Mouse (Mus musculus) myocyte (in vitro differentiated cells): Measurements from ENCODE around the gene Iqcb1.

Source experiments
- E2F4 ChIP-seq: IDR thresholded peaks from one replicate; pipeline ENCODE4 v1.6.1; 2011; ENCODE audit warnings: mild to moderate bottlenecking, control low read depth, moderate library complexity; ENCODE audit not compliant: insufficient read depth
- MAX ChIP-seq: IDR thresholded peaks from one replicate; pipeline ENCODE4 v1.6.1; 2011; ENCODE audit warnings: low read depth, mild to moderate bottlenecking, control low read depth
- MYOD1 ChIP-seq, 3 experiments: IDR thresholded peaks; one replicate each; pipeline ENCODE4 v1.6.1; 2011; ENCODE audit warnings: control low read depth in 2 of 3, low read depth in 2 of 3, mild to moderate bottlenecking in 2 of 3, moderate library complexity in 1 of 3; ENCODE audit not compliant: insufficient read length in 2 of 3, control insufficient read depth in 1 of 3
- MYOG ChIP-seq, 3 experiments: IDR thresholded peaks; one replicate each; pipeline ENCODE4 v1.6.1; 2011; ENCODE audit warnings: control low read depth in 2 of 3, low read depth in 2 of 3, mild to moderate bottlenecking in 2 of 3; ENCODE audit not compliant: insufficient read length in 2 of 3, control insufficient read depth in 1 of 3, insufficient read depth in 1 of 3
- POLR2A ChIP-seq: IDR thresholded peaks from one replicate; pipeline ENCODE4 v1.6.1; 2011; ENCODE audit warnings: low read depth, mild to moderate bottlenecking, control low read depth, moderate library complexity; ENCODE audit not compliant: insufficient read length
- REST ChIP-seq: IDR thresholded peaks from one replicate; pipeline ENCODE4 v1.6.1; 2011; ENCODE audit warnings: mild to moderate bottlenecking, control low read depth, moderate library complexity; ENCODE audit not compliant: insufficient read depth, insufficient read length
- SRF ChIP-seq: IDR thresholded peaks from one replicate; pipeline ENCODE4 v1.6.1; 2011; ENCODE audit warnings: low read depth; ENCODE audit not compliant: control insufficient read depth, insufficient read length
- TCF12 ChIP-seq: IDR thresholded peaks from one replicate; pipeline ENCODE4 v1.6.1; 2011; ENCODE audit warnings: mild to moderate bottlenecking, control low read depth; ENCODE audit not compliant: poor library complexity, insufficient read depth, severe bottlenecking
- USF1 ChIP-seq: IDR thresholded peaks from one replicate; pipeline ENCODE4 v1.6.1; 2011; ENCODE audit warnings: low read depth, mild to moderate bottlenecking, control low read depth, moderate library complexity

- TF ChIP-seq POLR2A (no peak), MYOG (IDR thresholded peaks at IDR 0.05; ENCODE audit: control insufficient read depth in 1 of 3, insufficient read depth in 1 of 3, insufficient read length in 2 of 3, low read depth in 2 of 3) (no peak), TCF12 (no peak), USF1 (no peak), MYOD1 (IDR thresholded peaks at IDR 0.05; ENCODE audit: control insufficient read depth in 1 of 3, insufficient read length in 2 of 3, low read depth in 2 of 3) (no peak), E2F4 (no peak), REST (no peak), SRF (no peak), MAX (no peak)
Observed at GRCm38 (mm10) chr16:36784594-36785313, 43.4 kb upstream of the Iqcb1 start, which contains the start of gene Slc15a2.
